Mouse (Mus musculus) erythroblast, adult 5-6 weeks (primary cell): ENCODE data around the gene Lzic. TPM values are rescaled to one million over a fixed set of nuclear protein-coding genes. Genes with fewer than 3 reads are reported as not detected.

Experiments used
- ATAC-seq: replicated peaks from 2 replicates; pipeline ENCODE4 v1.8.0; 2016; ENCODE audit warnings: moderate number of reproducible peaks, mild to moderate bottlenecking, moderate TSS enrichment, inconsistent platforms; ENCODE audit not compliant: poor library complexity, low FRiP score, severe bottlenecking
- total RNA-seq, 2 experiments: library from RNA; stranded (forward) in 1 of 2; stranded (reverse) in 1 of 2; fragments of 150-400 nt in 1 of 2; fragments of 200-764, 138-1000 nt in 1 of 2; gene quantifications; 2 replicates each; pipeline versions ENCODE4 v1.2.3 to v1.2.4; 2015 to 2017; ENCODE audit warnings: low replicate concordance in 2 of 2

The Lzic gene
- total RNA-seq, 2 experiments from 2014 or later, result 4.8 to 23.2 TPM

GRCm38 (mm10) chr4:149521258-149521657 is 36.2 kb downstream of the Lzic start:
- ATAC-seq, result no peak

DNA sequence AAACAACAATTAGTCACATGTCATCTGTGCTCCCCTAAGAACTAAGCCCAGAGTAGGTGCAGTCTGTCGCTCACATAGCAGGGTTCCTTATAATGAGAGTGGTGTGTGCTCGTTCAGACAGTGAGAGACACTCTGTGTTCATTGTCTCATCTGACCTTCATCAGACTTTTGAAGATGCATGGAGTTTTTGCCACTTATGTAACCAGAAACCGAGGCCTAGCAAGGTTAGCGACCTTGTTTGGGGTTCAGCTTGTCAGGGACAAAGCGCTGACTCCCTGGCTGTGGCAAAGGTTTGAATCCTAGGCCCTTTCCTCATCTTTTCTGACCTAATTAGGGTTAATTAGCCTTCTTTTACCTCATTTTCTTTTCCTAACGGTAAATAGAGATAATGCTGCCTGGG is 38.9 kb downstream of the Lzic start:
- ATAC-seq, result no peak

GRCm38 (mm10) chr4:149525170-149525569 is 40.1 kb downstream of the Lzic start:
- no peak for ATAC-seq

GRCm38 (mm10) chr4:149525811-149526210 is 40.8 kb downstream of the Lzic start:
- no peak for ATAC-seq

- no peak for ATAC-seq
Measured at GRCm38 (mm10) chr4:149526330-149526729, 41.3 kb downstream of the Lzic start.

GRCm38 (mm10) chr4:149527621-149528354 is 42.8 kb downstream of the Lzic start:
- no peak for ATAC-seq

DNA sequence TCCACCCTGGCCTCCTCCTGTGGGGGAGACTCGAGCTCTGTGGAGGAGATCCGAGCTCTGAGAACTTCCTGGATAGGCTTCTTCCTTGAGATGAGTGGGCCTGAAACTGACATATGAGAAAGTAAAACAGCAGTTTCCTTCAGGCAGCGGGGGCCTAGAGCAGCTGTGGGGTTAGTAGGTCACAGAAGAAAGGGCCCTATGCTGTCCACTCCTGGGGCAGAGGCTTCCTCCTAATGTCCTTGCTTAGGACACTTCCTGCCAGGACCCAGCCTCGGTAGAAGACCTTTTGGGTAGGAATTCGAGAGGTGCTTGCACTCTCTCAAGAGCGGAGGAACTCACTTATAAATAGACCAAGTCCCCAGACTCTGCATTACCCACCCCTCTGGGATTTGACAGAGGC is 44.7 kb downstream of the Lzic start:
- ATAC-seq, result no peak

DNA sequence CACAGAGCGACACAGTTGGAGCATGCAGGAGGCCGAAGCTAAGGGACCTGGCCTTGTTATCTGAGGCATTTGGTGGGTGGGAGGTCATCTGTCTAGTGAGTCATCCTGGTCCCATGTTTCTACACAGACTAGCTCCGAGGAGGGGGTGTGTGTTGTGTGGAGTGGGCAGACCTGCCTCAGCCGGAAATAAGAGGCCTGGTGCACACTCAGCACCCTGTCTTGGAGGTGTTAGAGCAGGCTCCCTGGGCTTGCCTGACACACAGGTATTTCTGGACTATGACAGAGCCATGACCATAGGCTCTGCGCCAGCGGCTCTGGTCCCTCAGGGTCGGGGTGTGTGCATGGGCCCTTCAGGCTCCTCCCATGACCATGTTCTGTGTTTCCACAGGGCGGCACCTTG is 54.4 kb downstream of the Lzic start:
- ATAC-seq, result no peak

DNA sequence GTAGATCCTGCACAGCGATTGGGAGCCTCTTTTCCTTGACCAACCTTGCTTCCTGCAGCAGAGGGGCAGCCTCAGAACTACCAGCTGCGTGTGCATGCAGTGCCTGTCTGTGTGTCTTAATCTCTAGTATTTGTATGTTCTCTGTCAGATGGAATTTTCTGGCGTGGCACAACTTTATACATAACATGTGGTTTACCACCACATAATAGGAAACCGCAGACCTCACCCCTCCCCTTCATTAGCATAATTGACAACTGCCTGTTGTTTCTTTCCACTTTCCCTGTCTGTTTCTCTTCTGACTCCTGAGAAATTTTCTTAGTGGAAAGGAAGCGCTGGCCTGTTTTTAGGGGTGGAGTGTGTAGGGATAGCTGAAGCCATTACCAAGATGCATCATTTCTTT is 56.9 kb downstream of the Lzic start:
- no peak for ATAC-seq

DNA sequence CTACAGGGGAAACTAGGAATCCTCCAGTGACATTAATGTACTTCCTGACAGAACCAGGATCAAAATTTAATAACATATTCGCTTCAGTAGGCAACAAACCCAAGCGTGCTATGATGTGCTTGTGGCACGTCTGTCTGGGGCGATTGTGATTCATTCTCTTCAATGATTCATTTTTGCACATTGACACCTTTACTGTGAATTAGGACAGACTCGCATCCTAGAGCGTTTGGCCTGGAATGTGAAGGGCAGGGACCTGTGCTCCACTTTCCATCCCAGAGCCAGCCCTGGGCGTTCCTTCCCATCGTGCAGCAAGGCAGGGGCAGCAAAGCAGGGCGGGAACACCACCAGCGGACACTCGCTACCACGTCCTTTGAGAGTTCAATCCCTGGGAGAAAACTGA is 57.4 kb downstream of the Lzic start:
- ATAC-seq, result no peak

DNA sequence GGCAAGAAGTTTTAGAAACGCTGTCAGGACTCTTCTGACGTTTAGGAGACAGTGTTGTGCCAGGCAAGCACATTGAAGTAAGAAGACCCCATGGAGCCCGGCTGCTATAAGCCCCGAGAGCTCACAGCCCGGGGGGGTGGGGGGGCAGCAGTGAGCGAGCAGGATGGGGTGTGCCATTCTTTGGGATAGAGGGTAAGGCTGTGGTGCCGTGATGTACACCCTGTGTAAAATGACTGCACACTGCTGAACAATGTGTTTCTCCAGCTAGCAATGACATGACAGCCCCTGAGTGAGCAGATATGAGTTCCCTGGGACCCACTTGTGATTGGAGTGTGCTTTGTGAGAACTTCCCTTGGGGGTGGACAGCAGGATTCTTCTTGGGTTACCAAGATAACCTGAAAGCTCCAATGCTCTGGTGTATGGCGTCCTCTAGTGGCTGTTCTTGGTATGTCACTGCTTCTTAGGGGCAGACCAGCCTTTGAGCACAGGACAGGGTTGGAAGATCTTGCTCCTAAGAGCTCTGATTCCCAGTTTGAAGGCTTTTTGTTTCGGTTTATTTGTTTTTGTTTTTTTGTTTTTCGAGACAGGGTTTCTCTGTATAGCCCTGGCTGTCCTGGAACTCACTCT is 58.0 kb downstream of the Lzic start:
- ATAC-seq, result no peak

DNA sequence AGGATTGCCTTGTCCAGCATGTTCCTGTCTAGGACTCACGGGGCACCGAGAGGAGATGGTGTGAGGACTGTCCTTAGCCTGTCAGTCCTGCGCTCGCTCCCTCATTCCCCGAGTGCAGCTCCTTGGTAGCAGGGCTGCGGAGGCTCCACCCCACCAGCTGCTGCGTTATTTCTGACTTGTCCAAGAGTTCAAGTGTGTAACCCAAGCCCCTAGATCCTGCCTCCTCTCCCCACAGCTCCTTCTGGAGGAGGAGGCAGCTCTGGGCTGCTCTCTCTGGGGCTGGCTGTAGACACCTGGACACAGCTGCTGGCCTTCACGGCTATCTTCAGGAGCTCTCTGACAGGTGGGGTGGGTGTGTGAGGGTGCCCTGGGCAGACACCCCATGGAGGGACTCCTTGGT is 59.9 kb downstream of the Lzic start:
- no peak for ATAC-seq

Other genes starting within 250 kb of the Lzic start
- gene Kif1b, start 177.5 kb upstream of the Lzic start, total RNA-seq (2015; ENCODE audit: low replicate concordance), result 8.8 and 10.0 TPM in 2 replicates
- gene Kif1b, start 177.5 kb upstream of the Lzic start, total RNA-seq (2017; ENCODE audit: low replicate concordance), result 7.2 and 14.1 TPM in 2 replicates
- 29.9 and 37.1 TPM in 2 replicates for gene Ube4b, start 58.5 kb upstream of the Lzic start, total RNA-seq (2015; ENCODE audit: low replicate concordance)
- 26.8 and 34.8 TPM in 2 replicates for gene Ube4b, start 58.5 kb upstream of the Lzic start, total RNA-seq (2017; ENCODE audit: low replicate concordance)
- not detected in 2 replicates for gene Rbp7, start 30.3 kb upstream of the Lzic start, total RNA-seq (2015; ENCODE audit: low replicate concordance)
- gene Rbp7, start 30.3 kb upstream of the Lzic start, total RNA-seq (2017; ENCODE audit: low replicate concordance), result not detected in 2 replicates
- not detected in 2 replicates for gene Tmem274, start 7.9 kb upstream of the Lzic start, total RNA-seq (2015; ENCODE audit: low replicate concordance)
- not detected in 2 replicates for gene Tmem274, start 7.9 kb upstream of the Lzic start, total RNA-seq (2017; ENCODE audit: low replicate concordance)
- 0.58 and 3.1 TPM in 2 replicates for gene Nmnat1, start within 50 bp of the Lzic start, total RNA-seq (2015; ENCODE audit: low replicate concordance)
- gene Nmnat1, start within 50 bp of the Lzic start, total RNA-seq (2017; ENCODE audit: low replicate concordance), result 0.84 and 1.2 TPM in 2 replicates
- gene Ctnnbip1, start 33.0 kb downstream of the Lzic start, total RNA-seq (2015; ENCODE audit: low replicate concordance), result 4.6 TPM in 1 of 2 replicates, not detected in the other
- gene Ctnnbip1, start 33.0 kb downstream of the Lzic start, total RNA-seq (2017; ENCODE audit: low replicate concordance), result 2.2 and 4.6 TPM in 2 replicates
- gene Clstn1, start 101.2 kb downstream of the Lzic start, total RNA-seq (2015; ENCODE audit: low replicate concordance), result 0.58 and 1.3 TPM in 2 replicates
- 1.8 and 2.4 TPM in 2 replicates for gene Clstn1, start 101.2 kb downstream of the Lzic start, total RNA-seq (2017; ENCODE audit: low replicate concordance)
- 11.1 and 14.4 TPM in 2 replicates for gene Pik3cd, start 217.3 kb downstream of the Lzic start, total RNA-seq (2015; ENCODE audit: low replicate concordance)
- 14.9 and 20.2 TPM in 2 replicates for gene Pik3cd, start 217.3 kb downstream of the Lzic start, total RNA-seq (2017; ENCODE audit: low replicate concordance)